Mouse (Mus musculus): Measurements from ENCODE around the gene Spock2. TPM values are rescaled to one million over a fixed set of nuclear protein-coding genes. Genes with fewer than 3 reads are reported as not detected.

The Spock2 gene
- polyA plus RNA-seq, 1 experiment from 2014 or later = 67.5 TPM

Small RNAs within 50 kb of the gene (microRNA-seq; reads per million reads assigned to microRNA genes)
- gene Mir6906 = not detected

Other genes with a start within 250 kb of the Spock2 start
- 15.9 and 20.5 TPM in 2 replicates for gene Dnajb12, start 226.7 kb upstream of the Spock2 start, polyA plus RNA-seq (2014; fragmentation: Nextera tagmentation; extraction: Ambion mirVana)
- 6.2 and 7.3 TPM in 2 replicates for gene Ddit4, start 154.4 kb upstream of the Spock2 start, polyA plus RNA-seq (2014; fragmentation: Nextera tagmentation; extraction: Ambion mirVana)
- 48.2 and 48.4 TPM in 2 replicates for gene Ascc1, start 103.4 kb upstream of the Spock2 start, polyA plus RNA-seq (2014; fragmentation: Nextera tagmentation; extraction: Ambion mirVana)
- gene Anapc16, start 103.1 kb upstream of the Spock2 start, polyA plus RNA-seq (2014; fragmentation: Nextera tagmentation; extraction: Ambion mirVana) = 97.2 and 105 TPM in 2 replicates
- gene Chst3, start 113.0 kb downstream of the Spock2 start, polyA plus RNA-seq (2014; fragmentation: Nextera tagmentation; extraction: Ambion mirVana) = 0.86 and 0.94 TPM in 2 replicates
- 129 and 260 TPM in 2 replicates for gene Psap, start 171.4 kb downstream of the Spock2 start, polyA plus RNA-seq (2014; fragmentation: Nextera tagmentation; extraction: Ambion mirVana)
- gene Vsir, start 240.6 kb downstream of the Spock2 start, polyA plus RNA-seq (2014; fragmentation: Nextera tagmentation; extraction: Ambion mirVana) = 1.1 and 2.7 TPM in 2 replicates